Mouse (Mus musculus): ENCODE results near the gene Ripply2. TPM values are rescaled to one million over a fixed set of nuclear protein-coding genes. Genes with fewer than 3 reads are reported as not detected.

Ripply2 gene
- total and polyA plus RNA-seq, 2 experiments from 2014 or later, result 0.45 TPM; not detected in 1

DNA sequence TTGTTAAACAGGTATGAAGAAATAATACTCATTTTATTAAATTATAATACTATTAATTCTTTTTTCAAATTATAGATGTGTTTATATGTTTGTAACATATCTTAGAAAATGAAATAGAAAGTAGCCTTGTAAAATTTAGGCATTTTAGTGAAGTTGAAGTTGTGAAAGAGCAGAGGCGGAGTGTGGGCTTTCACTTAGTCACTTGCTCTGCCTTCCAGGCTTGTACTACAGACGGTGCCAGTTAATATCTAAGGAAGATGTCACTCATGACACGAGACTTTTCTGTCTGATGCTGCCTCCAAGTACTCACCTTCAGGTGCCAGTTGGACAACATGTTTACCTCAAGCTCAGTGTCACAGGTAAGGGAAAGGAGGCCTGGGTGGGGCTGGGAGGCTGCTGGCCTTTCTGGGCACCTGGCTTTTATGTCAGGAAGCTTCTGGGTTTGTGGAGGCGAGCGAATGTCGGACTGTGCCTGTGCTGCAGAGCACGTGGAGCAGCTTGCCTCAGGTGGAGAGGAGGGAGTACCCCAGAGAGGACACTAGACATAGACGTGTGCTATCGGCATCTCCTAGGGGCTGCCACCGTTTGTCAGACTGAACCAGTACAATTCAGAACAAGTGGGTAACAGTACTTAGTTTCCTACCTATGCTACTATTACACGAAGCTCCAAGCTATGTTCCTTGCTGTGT lies 40.4 kb downstream of the Ripply2 start:
- Histone ChIP-seq H3K36me3 (replicated peaks; ENCODE audit: control insufficient read depth, insufficient read depth, low read length) (peaks cover 33% of the 10 kb centered on the region), H3K4me3 (ENCODE audit: low read depth, low read length) (no peak overlapping the region), H3K4me2 (ENCODE audit: low read depth, low read length) (no peak overlapping the region), H3K27me3 (ENCODE audit: control insufficient read depth, insufficient read depth, low read length) (no peaks in the 10 kb centered on the region), H3K9ac (replicated peaks; ENCODE audit: low read depth, low read length) (no peak overlapping the region), H3K9me3 (replicated peaks; ENCODE audit: control insufficient read depth, low read length) (no peaks in the 10 kb centered on the region), H3K4me1 (ENCODE audit: control insufficient read depth, insufficient read depth) (no peaks in the 10 kb centered on the region), H3K27ac (ENCODE audit: low read depth) (no peak overlapping the region)
- WGBS, result 85% methylated on average over 11 of the region's 11 CpGs
- TF ChIP-seq EP300 (IDR thresholded peaks at IDR 0.05; ENCODE audit: low read depth), result no peak
- no peak for TF ChIP-seq CTCF (IDR thresholded peaks at IDR 0.05; ENCODE audit: low read depth)
- DNase-seq (ENCODE audit: low spot score) (no peak), ATAC-seq (ENCODE audit: insufficient read depth, low read depth) (no peak)

DNA sequence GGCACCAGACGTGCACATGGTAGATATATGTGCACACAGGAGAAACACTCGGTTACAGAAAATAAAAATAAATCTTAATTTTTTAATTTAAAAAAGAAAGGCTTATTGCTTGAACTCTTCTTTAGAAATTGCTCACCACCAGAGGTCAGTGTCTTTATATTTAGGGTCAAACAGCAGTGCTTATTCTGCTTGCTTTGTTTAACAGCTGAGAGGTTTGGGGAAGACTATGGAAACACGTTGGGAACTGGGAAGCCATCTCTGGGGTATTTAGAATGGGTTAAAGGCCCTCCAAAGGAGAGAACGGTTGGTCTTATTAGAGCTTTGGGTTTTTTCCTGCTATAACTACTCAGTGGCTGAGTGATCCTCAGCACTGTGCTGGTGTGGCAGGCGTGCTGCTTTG lies 47.0 kb downstream of the Ripply2 start:
- 78% methylated on average over 5 of the region's 5 CpGs for WGBS
- H3K4me2 ChIP-seq (ENCODE audit: low read depth, low read length), result no peak overlapping the region

DNA sequence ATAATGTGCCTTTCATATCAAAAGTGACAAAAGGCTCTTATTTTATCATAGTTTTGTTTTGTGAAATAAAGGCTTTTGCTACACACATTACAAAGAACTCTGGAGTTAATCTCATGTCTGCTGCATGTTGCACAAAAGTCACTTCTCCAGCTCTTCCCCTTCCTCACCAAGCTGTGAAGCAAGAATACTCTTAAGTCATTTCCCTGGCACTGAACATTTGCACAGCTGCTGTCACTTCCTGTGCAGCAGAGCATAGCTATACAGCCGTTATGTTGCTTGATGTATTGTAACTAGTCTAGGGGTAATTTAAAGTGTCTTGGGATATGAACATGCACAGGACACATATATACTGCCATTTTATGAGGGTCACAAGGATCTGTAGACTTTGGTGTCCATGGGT lies 52.8 kb downstream of the Ripply2 start:
- Histone ChIP-seq H3K9ac (replicated peaks; ENCODE audit: low read depth, low read length) (no peak overlapping the region), H3K4me2 (ENCODE audit: low read depth, low read length) (no peak overlapping the region), H3K4me1 (ENCODE audit: control insufficient read depth, insufficient read depth) (no peaks in the 10 kb centered on the region), H3K9me3 (replicated peaks; ENCODE audit: control insufficient read depth, low read length) (no peaks in the 10 kb centered on the region), H3K27ac (ENCODE audit: low read depth) (no peak overlapping the region), H3K27me3 (ENCODE audit: control insufficient read depth, insufficient read depth, low read length) (no peaks in the 10 kb centered on the region), H3K36me3 (replicated peaks; ENCODE audit: control insufficient read depth, insufficient read depth, low read length) (peaks cover 26% of the 10 kb centered on the region), H3K4me3 (ENCODE audit: low read depth, low read length) (no peak overlapping the region)
- 71% methylated on average over 1 of the region's 1 CpGs for WGBS
- no peak for ATAC-seq (ENCODE audit: insufficient read depth, low read depth)
- TF ChIP-seq CTCF (IDR thresholded peaks at IDR 0.05; ENCODE audit: low read depth), result no peak
- TF ChIP-seq EP300 (IDR thresholded peaks at IDR 0.05; ENCODE audit: low read depth), result no peak
- no peak for DNase-seq (ENCODE audit: low spot score)

More for the DNA sequence above, 47.0 kb downstream of the Ripply2 start:
- no peak overlapping the region for H3K4me3 ChIP-seq (ENCODE audit: low read depth, low read length)
- no peaks in the 10 kb centered on the region for H3K9me3 ChIP-seq (replicated peaks; ENCODE audit: control insufficient read depth, low read length)
- no peak for ATAC-seq (ENCODE audit: insufficient read depth, low read depth)
- no peaks in the 10 kb centered on the region for H3K27me3 ChIP-seq (ENCODE audit: control insufficient read depth, insufficient read depth, low read length)
- H3K27ac ChIP-seq (ENCODE audit: low read depth), result no peak overlapping the region
- H3K36me3 ChIP-seq (replicated peaks; ENCODE audit: control insufficient read depth, insufficient read depth, low read length), result peaks cover 33% of the 10 kb centered on the region
- no peak for TF ChIP-seq EP300 (IDR thresholded peaks at IDR 0.05; ENCODE audit: low read depth)
- no peak for TF ChIP-seq CTCF (IDR thresholded peaks at IDR 0.05; ENCODE audit: low read depth)
- no peak overlapping the region for H3K9ac ChIP-seq (replicated peaks; ENCODE audit: low read depth, low read length)
- H3K4me1 ChIP-seq (ENCODE audit: control insufficient read depth, insufficient read depth), result no peaks in the 10 kb centered on the region
- DNase-seq (ENCODE audit: low spot score), result no peak

Other genes starting within 250 kb of the Ripply2 start
- gene Snap91, start 134.9 kb upstream of the Ripply2 start, total RNA-seq (2014; rRNA removed; ENCODE audit: low replicate concordance), result 55.3 and 66.3 TPM in 2 replicates
- gene Snap91, start 134.9 kb upstream of the Ripply2 start, polyA plus RNA-seq (2015; fragmentation: Nextera tagmentation; extraction: Ambion mirVana), result 45.0 and 47.1 TPM in 2 replicates
- gene Cyb5r4, start 6.5 kb downstream of the Ripply2 start, total RNA-seq (2014; rRNA removed; ENCODE audit: low replicate concordance), result 23.5 and 24.4 TPM in 2 replicates
- gene Cyb5r4, start 6.5 kb downstream of the Ripply2 start, polyA plus RNA-seq (2015; fragmentation: Nextera tagmentation; extraction: Ambion mirVana), result 33.4 and 43.3 TPM in 2 replicates
- not detected in 2 replicates for gene Mrap2, start 128.8 kb downstream of the Ripply2 start, total RNA-seq (2014; rRNA removed; ENCODE audit: low replicate concordance)
- gene Mrap2, start 128.8 kb downstream of the Ripply2 start, polyA plus RNA-seq (2015; fragmentation: Nextera tagmentation; extraction: Ambion mirVana), result not detected in 2 replicates
- 2.0 and 2.2 TPM in 2 replicates for gene Cep162, start 240.0 kb downstream of the Ripply2 start, total RNA-seq (2014; rRNA removed; ENCODE audit: low replicate concordance)
- 2.2 and 2.3 TPM in 2 replicates for gene Cep162, start 240.0 kb downstream of the Ripply2 start, polyA plus RNA-seq (2015; fragmentation: Nextera tagmentation; extraction: Ambion mirVana)

All from heart, postnatal 0 days (tissue).